Mouse (Mus musculus) heart, adult 2 months (tissue): ENCODE measurements around the gene Zfp423.

Source experiments
- CTCF ChIP-seq: fragments of 200-600 bp; IDR thresholded peaks from 2 replicates; pipeline ENCODE4 v1.8.1; 2022; ENCODE audit warnings: antibody characterized with exemption, mild to moderate bottlenecking, moderate library complexity
- EP300 ChIP-seq: fragments of 200-500 bp; IDR thresholded peaks from 2 replicates; pipeline ENCODE4 v1.6.1; 2011; ENCODE audit warnings: low read depth, low read length, control low read depth; ENCODE audit not compliant: insufficient read depth
- POLR2A ChIP-seq: fragments of 200-500 bp; IDR thresholded peaks from 2 replicates; pipeline ENCODE4 v1.6.1; 2011; ENCODE audit warnings: mild to moderate bottlenecking, low read depth, low read length, control low read depth; ENCODE audit not compliant: insufficient read depth

GRCm38 (mm10) chr8:87734902-87735301 lies 224.5 kb downstream of the Zfp423 start:
- TF ChIP-seq POLR2A (no peak), CTCF (no peak), EP300 (no peak)
